Mouse (Mus musculus) heart, postnatal 0 days (tissue): Measurements from ENCODE around the gene Il3ra.

Experiments used
- CTCF ChIP-seq: IDR thresholded peaks from 2 replicates; pipeline ENCODE4 v1.5.1; 2016; ENCODE audit warnings: antibody characterized with exemption, control low read depth, low read depth
- EP300 ChIP-seq: IDR thresholded peaks from 2 replicates; pipeline ENCODE4 v1.6.1; 2016; ENCODE audit warnings: antibody characterized with exemption, low read depth

- TF ChIP-seq EP300, result no peak
- no peak for TF ChIP-seq CTCF
Measured at GRCm38 (mm10) chr14:14400998-14401397, 54.9 kb downstream of the Il3ra start, which contains the start of gene Olfr721-ps1.
